Mouse (Mus musculus) gonadal fat pad, adult 2 months (tissue): Measurements from ENCODE around the gene Cfap65. TPM values are rescaled to one million over a fixed set of nuclear protein-coding genes. Genes with fewer than 3 reads are reported as not detected.
A peak's percentile ranks its signal among the peaks of the same experiment; 100 is the strongest.

Experiments used
- DNase-seq: peaks from one replicate; pipeline ENCODE4 v3.0.0-alpha.2; 2012; ENCODE audit warnings: low read depth
- polyA plus RNA-seq: library from polyadenylated mRNA; depleted of rRNA; stranded (reverse); fragments of >200 nt; gene quantifications from 2 replicates; pipeline ENCODE4 v1.2.3, GENCODE M21; 2012; rRNA removed

The Cfap65 gene
- polyA plus RNA-seq, result 4.2 and 6.0 TPM in 2 replicates

GRCm38 (mm10) chr1:74935402-74935801 is at the start of gene Cfap65:
Gene Cfap65 (minus strand): TSS chr1:74935599.
- no peak for DNase-seq

GRCm38 (mm10) chr1:74977001-74977400 is 41.6 kb upstream of the Cfap65 start:
- DNase-seq, result no peak

GRCm38 (mm10) chr1:74975936-74976335 is 40.5 kb upstream of the Cfap65 start:
- DNase-seq, result no peak

- no peak for DNase-seq
Measured at GRCm38 (mm10) chr1:74973590-74973989, 38.2 kb upstream of the Cfap65 start.

DNA sequence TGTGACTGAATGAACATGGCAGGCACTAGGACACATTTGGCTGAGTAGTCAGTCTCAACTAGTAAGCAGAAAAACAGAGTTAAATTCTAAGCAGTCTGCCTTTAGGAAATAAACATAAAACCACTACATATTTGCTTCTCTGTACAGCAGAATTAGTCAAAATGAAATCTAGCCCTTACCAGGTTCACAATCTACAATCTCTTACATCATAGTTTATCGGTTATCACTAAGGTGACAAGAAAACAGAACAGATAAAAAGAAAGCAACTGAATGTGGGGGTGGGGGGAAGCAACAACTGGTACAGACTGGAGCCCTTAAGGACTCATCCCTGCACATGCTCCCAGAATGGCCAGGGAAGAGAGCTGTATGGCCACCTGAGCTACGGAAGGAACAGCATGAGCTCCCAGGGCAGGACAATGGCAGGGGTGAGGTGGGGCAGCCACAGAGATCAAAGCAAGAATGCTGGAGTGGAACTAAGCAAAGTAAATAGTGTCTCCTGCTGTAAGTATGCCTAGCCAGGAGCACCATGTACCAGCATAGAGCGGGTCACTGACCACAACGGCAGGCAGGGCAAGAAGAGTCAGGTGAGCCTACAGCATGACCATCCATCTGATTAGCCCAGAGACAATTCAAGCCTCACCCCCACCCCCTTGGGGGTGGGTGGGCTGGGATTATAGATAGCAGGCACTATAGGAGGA is 36.1 kb upstream of the Cfap65 start:
- DNase-seq, result no peak

GRCm38 (mm10) chr1:74967962-74968580 is 32.7 kb upstream of the Cfap65 start:
- DNase-seq, result no peak

DNA sequence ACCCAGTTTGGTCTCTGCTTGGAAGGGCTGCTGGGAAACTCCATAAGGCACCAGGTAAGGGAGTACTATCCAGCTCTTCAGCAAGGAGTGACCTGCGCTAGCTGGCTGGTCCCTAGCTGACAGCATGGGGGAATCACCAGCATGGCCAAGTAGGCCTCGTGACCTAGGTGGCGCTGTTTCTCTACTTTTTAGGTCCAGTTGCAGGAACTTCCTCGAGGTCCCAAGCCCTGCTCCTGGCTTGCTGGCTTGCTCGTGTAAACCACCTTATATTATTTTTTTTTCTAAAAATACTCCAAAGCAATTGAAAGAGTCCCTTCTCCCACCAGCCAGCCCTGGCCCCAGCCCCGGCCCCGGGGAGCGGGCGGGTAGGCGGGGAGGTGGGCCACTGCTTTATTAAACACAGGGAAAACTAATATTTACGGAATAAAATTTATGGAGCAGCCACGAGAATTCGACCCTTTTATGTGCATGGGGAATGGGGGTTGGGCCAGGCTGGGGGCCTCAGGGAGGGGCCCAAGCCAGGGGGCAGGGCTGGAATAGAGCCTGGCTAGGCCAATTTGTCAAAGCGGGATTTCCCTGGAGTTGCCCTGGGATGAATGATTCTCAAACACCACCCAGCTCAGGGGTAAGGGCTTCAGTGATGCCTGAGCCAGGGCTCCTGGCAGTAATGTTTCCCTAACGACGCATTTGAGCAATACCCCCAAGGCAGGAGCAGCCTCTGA is 29.3 kb upstream of the Cfap65 start:
- DNase-seq, result peak; percentile 14

GRCm38 (mm10) chr1:74962853-74963227 is 27.4 kb upstream of the Cfap65 start:
- no peak for DNase-seq

GRCm38 (mm10) chr1:74962126-74962852 is 26.9 kb upstream of the Cfap65 start:
- no peak for DNase-seq

DNA sequence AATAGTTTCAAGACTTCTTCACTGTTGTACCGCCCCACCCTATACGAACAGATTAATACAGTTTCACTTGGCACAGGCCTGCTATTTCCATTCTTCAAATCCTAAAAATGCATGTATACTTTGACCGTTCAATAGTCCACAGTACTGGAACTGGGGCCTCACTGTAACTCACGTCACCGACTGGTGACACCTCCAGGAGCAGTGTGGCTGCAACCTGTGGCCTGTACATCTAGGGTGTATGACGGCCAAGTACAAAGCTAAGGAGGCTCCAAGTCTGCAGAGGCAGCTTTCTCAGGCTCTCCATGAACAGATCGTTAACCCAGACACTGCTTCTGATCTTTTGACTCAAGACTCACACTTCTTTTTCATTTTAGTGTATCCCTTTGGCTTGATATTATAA is 26.3 kb upstream of the Cfap65 start:
- no peak for DNase-seq

DNA sequence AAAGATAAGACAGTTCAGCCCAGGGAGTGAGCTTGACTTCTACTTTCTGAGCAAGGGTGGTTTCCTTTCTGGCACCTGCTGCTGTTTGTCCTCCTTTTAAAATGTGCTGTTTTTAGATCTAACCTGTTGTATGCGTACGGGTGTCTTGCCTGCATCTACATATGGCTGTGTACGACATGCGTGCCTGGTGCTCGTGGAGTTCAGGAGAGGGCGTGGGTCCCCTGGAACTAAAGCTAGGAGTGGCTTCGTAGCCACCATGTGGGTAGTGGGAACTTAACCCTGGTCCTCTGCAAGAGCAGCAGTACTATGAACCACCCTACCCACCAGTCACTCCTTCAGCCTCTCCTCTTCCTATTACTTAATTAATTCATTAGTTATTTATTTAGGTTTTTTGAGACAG is 24.7 kb upstream of the Cfap65 start:
- no peak for DNase-seq

DNA sequence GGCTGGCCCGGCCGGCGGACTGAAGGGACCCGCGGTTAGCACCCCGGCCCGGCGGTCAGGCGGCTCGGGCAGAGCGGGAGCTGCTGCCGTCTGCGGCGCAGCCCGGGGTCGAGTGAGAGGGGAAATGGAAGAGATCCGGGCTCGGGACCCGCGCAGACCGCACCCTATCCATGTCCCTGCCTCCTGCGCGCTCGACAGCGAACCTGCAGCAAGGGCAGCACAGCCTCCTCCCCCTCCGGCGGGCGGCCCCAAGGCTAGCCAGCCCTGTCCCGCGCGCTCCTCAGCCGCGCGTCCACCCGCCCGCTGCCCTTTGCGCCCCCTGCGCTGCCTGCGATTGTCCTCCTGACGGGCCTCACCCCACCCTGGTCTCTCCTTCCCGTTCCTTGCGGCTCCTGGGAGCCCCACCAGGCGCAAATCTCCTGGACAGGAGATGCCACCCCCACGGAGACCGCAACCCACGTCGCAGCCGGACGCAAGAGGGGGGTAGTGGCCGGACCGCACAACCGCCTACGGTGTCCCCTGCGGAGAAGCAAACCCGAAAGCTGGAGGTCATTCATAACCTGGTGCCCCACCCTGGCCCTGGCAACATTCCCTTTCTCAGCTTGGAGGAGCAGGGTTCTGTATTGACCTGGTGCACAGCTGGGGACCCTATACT is 16.3 kb upstream of the Cfap65 start, which contains the start of gene Ihh:
Gene Ihh (minus strand): TSS at position 117 of the 655 bp plus-strand sequence.
- DNase-seq, result no peak

GRCm38 (mm10) chr1:74950576-74951490 is 15.4 kb upstream of the Cfap65 start:
- no peak for DNase-seq

DNA sequence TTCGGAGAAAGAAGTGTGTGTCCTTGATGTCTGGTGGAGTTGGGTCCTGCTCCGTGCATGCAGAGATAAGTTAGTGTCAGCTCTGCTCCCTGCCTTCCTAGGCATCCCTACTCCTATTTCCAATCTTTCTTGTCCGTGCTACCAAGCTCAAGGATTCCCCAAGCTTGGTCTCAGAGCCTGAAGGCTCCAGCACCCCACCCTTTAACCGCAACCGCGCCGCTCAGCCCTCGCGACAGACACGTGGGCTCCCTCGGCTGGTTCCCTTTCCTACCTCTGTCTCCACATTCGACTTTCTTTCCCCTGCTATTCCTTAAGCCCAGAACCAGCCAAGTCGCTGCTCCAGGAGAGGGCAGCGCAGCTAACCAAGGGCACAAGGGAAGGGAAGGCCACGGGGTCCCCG is 14.7 kb upstream of the Cfap65 start:
- no peak for DNase-seq

DNA sequence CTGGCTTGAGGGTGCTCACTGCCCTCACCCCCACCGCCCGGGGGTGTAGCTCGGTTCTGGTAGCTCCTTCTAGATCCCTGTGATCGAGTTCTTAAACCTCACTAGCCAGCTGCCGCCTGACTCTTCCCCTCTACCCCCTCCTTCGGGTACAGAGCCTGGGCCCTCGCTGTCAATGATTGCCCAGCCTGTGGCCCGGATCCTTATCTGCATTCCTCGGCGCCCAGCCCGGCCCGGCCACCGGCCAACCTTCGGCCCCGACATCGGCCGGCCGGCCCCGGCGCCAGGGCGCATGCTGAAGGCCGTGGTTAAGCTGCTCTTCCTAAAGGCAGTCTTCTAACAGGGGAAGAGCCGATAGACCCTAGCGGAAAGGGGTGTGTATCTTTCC is 14.3 kb upstream of the Cfap65 start:
- no peak for DNase-seq

GRCm38 (mm10) chr1:74948784-74949665 is 13.6 kb upstream of the Cfap65 start:
- DNase-seq, result no peak

- no peak for DNase-seq
Measured at GRCm38 (mm10) chr1:74947986-74948670, 12.7 kb upstream of the Cfap65 start.

DNA sequence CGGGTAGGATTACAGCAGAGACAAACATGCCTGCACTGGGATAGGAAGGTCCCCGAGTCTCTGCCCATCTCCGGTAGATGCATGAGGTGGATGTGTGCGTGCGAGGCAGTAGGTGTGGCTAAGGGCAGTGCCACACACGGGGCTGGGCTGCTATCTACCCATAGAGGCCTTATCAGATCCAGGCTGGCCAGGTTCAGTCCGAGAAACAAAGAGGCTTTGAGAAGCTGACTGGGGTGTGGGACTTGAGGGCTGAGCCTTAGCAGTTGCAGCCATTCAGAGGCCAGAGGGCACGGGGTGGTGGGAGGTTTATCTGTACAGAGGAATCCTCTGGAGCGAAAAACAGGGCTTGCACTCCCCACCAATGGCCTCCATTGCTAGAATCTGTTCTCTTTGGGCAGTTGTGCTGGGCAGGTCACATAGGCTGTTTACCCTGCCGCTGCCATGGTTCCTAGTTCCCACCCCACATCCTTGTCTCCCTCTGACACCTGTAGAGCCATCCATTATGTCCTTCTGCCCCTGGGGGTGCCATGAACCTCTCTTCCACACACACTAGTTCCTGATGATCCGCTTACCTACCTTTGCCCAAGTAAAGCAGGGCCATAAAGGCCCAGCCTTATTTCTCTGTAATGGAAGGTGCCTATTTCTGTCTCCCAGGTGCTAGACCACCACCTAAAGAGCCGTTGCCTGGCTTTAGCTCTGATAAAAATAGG is 6.4 kb upstream of the Cfap65 start:
- DNase-seq, result no peak
